Mouse (Mus musculus): ENCODE data around the gene Cux1.

The Cux1 gene

DNA sequence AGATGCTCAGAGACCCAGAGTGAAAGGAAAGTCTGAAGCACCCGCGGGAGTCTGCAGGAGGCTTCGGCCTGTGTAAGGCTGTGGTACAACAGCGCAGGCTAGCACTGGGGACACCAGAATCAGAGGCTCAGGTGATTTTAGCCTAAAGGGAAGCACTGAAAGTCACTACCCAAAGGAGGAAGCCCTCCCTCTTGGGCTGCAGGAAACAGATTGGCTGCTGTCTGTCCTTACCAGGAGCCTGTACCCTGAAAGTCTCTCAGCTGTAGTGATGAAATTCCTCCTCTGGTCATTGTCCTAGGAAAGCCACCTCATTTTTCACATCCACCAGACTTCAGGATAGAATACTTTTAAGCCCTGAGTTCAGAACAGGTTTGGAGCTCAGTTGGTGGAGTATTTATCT, 30.5 kb downstream of the Cux1 start:
- DNase-seq (ENCODE audit: low read depth), result no peak

DNA sequence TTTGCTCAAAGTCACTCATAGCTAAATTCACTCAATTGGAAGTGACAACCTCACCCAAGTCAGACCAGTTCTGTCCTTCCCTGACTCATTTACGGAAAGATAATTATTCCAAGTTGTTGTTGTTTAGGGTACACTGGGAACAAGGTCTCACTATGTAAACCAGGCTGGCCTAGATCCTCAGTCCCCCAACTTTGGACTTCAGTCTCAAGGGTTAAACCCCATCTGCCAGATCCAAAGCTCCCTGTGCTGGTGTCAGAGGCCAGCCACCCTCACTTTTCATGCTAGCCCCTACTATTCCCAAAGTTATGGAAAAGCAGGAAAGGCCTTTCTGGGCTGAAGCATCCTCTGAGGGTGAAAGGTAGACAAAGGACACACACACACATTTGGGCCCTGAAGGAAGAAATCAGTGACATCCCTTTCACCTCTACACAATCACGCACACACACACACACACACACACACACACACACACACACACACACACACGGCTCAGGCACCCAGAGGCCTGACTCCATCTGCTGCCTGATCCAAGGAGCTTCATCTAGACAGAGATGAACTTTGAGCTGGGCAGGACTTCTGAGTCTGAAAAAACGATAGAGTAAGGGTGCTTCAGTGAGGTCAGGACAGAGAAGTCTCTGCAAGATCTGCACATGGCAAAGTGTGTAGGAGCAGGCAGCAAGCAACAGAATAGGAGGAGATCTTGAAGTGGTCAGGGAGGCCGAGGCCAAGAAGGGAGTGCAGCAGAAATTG, 31.1 kb downstream of the Cux1 start:
- DNase-seq (ENCODE audit: low read depth), result no peak

DNA sequence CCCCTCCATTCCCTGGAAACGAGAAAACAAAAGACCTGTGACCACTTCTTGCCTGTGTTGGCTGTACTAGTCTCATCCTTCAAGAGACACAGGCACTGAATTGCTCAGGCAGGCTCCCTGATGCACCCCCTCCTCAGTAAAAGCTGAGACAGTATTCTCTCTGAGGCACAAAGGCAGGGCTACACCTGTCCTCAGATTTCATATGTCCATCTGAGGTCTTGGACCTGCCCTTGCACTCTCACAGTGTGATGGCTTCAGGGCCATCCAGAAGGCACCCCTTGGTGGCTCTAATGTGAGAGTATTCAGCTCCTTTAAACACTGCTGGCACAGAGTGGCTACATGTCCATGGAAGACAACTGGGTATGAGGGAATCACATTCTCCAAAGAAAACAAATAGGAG, 32.1 kb downstream of the Cux1 start:
- no peak for DNase-seq (ENCODE audit: low read depth)

- DNase-seq (ENCODE audit: low read depth), result no peak
These were observed 33.7 kb downstream of the Cux1 start for GRCm38 (mm10) chr5:136533371-136534276.

DNA sequence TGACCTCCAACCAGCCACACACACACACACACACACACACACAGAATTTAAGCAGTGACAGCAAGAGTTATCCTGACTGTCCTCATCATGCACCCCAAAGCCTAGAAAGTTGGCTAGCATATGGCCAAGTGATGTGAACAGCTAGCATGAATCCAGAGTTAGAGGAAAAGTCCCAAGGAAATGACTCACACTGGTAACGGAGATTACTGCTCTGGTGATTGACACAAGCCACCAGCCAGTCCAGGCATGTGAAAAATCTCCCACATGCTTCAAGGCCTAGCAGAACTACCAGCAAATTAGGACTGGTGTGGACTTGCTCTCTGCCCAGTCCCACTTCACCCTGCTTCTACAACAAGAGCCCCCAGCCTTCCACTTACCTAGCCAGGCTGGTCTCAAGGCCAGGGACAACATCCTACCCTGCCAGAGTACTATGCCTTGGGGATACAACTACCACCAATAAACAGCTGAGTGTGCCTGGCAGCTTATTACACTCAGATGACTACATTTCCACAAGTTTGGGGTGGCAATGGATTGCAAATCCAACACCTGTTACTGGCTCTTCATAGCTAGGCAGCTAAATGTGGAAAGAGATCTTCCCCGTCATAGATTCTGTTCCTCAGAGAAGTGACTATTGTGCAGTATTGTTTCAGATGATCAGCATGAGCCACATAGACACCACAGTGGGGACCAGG, 35.5 kb downstream of the Cux1 start:
- DNase-seq (ENCODE audit: low read depth), result no peak

GRCm38 (mm10) chr5:136530931-136531330, 36.4 kb downstream of the Cux1 start:
- no peak for DNase-seq (ENCODE audit: low read depth)

GRCm38 (mm10) chr5:136529165-136529564, 38.1 kb downstream of the Cux1 start:
- no peak for DNase-seq (ENCODE audit: low read depth)

- DNase-seq (ENCODE audit: low read depth), result no peak
These were observed 39.4 kb downstream of the Cux1 start for GRCm38 (mm10) chr5:136527871-136528270.

DNA sequence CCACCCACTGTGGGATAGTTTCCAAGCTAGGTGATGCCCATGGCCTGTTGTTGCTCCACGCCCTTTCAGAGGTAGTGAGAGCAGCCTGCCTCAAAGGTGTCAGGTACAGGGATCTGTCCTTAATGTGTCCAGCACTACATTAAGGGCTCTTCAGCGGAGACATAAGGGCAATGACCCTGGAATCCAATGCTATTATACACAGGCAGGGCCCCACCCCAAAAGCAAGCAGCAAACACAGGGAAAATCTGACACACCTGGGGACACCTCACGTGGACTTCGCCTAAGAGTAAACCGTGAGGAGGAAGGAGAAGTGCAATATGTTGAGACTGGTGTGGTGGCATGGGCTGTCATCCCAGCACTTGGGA, 40.8 kb downstream of the Cux1 start:
- DNase-seq (ENCODE audit: low read depth), result no peak

DNA sequence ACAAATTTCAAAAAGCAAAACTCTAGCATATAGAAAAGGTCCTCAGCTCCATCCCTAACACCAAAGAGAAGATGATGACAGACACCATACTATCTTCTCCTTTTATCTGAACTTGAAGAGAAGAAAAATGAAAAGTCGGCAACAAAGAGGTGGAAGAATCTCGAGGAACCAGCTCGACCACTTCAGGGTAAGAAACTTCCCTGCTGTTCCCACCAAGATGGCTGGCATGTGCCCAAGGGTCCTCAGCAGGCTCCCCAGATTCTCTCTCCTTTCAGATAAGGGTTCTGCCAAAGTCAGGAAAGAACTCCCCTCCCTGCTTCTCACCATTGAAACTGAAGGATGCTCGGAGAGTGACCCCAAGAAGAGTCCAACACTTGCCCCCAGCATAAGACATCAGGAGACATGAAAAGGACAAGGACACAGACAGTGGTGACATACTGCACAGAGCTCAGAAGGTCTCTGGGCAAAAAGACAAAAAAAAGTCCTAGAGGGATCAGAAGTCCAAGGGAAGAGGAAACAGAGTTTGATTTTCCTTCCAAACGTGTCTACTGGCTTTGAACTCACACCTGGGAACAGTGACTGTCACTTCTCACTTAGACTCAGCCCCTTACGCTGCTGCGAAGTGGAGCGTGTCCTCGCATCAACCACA, 41.3 kb downstream of the Cux1 start:
- no peak for DNase-seq (ENCODE audit: low read depth)

- no peak for DNase-seq (ENCODE audit: low read depth)
These were observed 44.3 kb downstream of the Cux1 start for GRCm38 (mm10) chr5:136522843-136523463.

DNA sequence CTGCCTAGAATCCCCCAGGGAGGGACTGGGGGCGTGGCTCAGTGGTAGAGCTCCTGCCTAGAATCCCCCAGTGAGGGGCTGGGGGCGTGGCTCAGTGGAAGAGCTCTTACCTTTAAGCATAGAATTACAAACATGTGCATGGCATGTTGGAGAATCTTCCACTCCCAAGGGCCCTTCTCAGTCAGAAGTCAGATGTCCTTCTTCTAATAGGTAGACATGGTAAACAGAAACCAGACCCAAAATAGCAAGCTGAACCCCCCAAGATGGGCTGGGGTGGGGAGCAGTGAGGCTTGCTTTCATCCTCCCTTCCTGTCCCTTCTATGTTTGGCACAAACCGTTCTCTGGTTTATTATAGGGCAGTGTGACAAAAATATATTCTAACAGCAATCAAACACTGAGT, 45.6 kb downstream of the Cux1 start:
- DNase-seq (ENCODE audit: low read depth), result no peak

DNA sequence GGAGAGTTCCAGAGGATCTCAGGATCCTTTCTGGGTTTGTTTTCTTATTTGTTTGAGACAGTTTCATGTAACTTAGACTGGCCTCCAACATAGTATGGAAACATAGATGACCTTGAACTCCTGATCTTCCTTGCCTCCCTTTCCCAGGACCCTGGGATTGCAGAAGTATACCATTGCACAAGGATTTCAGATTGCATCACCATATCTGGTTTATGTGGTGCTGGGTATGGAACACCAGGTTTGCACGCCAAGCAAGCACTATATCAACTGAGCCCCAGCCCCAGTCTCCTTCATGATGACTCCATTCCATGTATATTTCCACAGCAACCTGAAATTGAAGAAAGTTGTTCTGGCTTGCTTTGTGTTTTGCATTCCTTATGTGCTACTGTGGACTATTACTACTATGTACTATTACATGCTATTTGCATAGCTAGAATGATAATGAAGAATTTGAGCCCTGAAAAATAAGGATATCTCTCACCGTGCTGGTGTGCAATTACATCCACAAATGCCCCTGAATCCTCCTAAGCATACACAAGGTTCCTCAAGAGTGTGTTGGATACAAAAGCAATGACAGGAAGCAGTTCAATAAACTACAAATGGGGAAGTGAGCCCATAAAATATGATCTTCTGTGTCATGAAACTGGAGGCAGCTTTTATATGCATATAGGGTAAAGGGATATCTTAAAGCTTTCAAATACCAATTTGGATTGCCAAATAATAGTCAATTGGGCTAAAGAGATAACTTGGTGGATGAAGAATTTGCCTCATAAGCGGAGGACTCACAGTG, 48.4 kb downstream of the Cux1 start:
- no peak for DNase-seq (ENCODE audit: low read depth)

- no peak for DNase-seq (ENCODE audit: low read depth)
These were observed 49.8 kb downstream of the Cux1 start for GRCm38 (mm10) chr5:136517510-136517909.

DNA sequence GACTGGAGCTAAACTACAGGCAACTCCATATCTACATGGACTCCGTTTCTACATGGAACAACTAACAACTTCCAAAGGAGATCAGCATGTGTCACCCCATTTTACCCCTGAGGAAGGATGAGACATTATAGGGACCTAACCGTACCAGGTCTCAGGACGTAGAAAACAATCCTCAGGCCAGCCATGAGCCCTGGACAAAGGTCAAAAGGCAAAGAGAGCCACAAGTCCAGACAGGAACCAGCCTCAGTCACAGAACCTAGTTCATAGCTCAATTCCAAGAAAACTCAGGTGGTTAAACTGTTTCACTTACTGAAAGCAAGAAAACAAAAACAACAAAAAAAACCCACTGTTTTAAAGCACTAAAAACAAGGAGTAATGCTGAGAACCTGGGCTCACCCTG, 50.7 kb downstream of the Cux1 start:
- DNase-seq (ENCODE audit: low read depth), result no peak

- no peak for DNase-seq (ENCODE audit: low read depth)
These were observed 53.1 kb downstream of the Cux1 start for GRCm38 (mm10) chr5:136514049-136514677.

DNA sequence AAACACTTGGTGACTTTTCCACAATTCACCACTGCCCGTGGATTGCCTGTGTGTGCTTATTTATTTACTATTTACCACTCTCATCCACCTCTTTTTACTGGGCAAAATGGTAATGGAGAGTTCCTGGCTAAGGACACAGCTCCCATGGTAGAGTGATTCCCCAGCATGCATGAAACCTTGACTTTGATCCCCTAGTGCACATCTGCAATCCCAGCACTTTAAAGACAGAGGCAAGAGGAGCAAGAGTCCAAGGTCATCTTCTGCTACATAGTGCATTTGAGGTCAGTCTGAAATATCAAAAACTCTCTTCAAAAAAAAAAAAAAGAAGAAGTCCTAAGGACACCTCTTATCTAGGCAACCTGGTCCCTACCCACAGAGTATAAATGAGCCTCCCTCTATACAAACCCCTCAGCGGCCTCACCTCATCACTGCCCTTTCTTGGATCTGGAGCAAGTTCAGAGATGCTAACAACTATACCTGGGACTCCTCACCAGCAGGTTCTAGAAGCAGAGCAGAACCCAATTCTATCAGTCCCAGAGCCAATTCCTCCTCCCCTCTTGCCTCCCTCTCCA, 55.1 kb downstream of the Cux1 start:
- DNase-seq (ENCODE audit: low read depth), result no peak

- DNase-seq (ENCODE audit: low read depth), result no peak
These were observed 55.9 kb downstream of the Cux1 start for GRCm38 (mm10) chr5:136511378-136511777.

- no peak for DNase-seq (ENCODE audit: low read depth)
These were observed 56.7 kb downstream of the Cux1 start for GRCm38 (mm10) chr5:136510609-136511008.

DNA sequence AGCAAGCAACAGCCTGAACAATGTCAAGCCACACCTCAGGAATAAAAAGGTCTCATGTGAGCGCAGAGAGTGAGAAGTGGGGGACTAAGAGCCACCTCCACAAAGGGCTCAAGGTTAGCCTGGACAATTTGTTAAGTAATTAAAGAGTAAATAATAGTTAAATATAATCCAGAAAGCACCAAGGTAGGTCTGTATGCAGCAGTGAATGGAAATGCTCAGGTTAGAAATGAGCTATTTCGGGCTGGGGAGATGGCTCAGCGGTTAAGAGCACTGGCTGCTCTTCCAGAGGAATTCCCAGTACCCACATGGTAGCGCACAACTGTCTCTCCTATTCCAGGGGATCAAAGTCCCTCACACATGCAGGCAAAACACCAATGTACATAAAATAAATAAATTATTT, 59.7 kb downstream of the Cux1 start:
- DNase-seq (ENCODE audit: low read depth), result no peak

Data from c-Kit-positive CD71-positive TER-119-negative erythroid progenitor cells, embryonic 14.5 days (primary cell).